Mouse (Mus musculus): ENCODE results near the gene Iffo1. TPM values are rescaled to one million over a fixed set of nuclear protein-coding genes. Genes with fewer than 3 reads are reported as not detected.
A peak's percentile ranks its signal among the peaks of the same experiment; 100 is the strongest.

The Iffo1 gene
- 60.9 and 62.9 TPM in 2 replicates for polyA plus RNA-seq (2012; rRNA removed)

GRCm38 (mm10) chr6:125145001-125145400 lies at the start of gene Iffo1:
TSS of gene Iffo1 (plus strand) at chr6:125145241.
- no peaks in the 10 kb centered on the region for H3K27me3 ChIP-seq (ENCODE audit: control insufficient read depth, insufficient read depth, low read length)
- TF ChIP-seq POLR2A (IDR thresholded peaks at IDR 0.05; ENCODE audit: control insufficient read depth, low read depth, low read length) (peak; percentile 97), CTCF (IDR thresholded peaks at IDR 0.05; ENCODE audit: control insufficient read depth, insufficient read depth, insufficient replicate concordance, low read depth, low read length) (peak; percentile 31; the same call in 1 of the 2 replicates)
- peak within 1 kb of the TSS; percentile 90 for H3K4me3 ChIP-seq (ENCODE audit: control insufficient read depth, low read depth, low read length)
- H3K4me1 ChIP-seq (ENCODE audit: control insufficient read depth, insufficient read depth, low read length), result peaks cover 23% of the 10 kb centered on the region
- H3K27ac ChIP-seq (ENCODE audit: control insufficient read depth, insufficient read depth, low read depth, low read length), result peak within 1 kb of the TSS; percentile 96
- no peaks in the 10 kb centered on the region; the same call in 1 of the 2 replicates for H3K36me3 ChIP-seq (ENCODE audit: control insufficient read depth, insufficient read depth, low read length)

- Histone ChIP-seq H3K36me3 (ENCODE audit: control insufficient read depth, insufficient read depth, low read length) (no peaks in the 10 kb centered on the region; the same call in 1 of the 2 replicates), H3K4me3 (ENCODE audit: control insufficient read depth, low read depth, low read length) (peak within 1 kb of the TSS; percentile 95), H3K4me1 (ENCODE audit: control insufficient read depth, insufficient read depth, low read length) (peaks cover 28% of the 10 kb centered on the region), H3K27ac (ENCODE audit: control insufficient read depth, insufficient read depth, low read depth, low read length) (peak within 1 kb of the TSS; percentile 91), H3K27me3 (ENCODE audit: control insufficient read depth, insufficient read depth, low read length) (no peaks in the 10 kb centered on the region)
- TF ChIP-seq CTCF (IDR thresholded peaks at IDR 0.05; ENCODE audit: control insufficient read depth, insufficient read depth, insufficient replicate concordance, low read depth, low read length) (no peak), POLR2A (IDR thresholded peaks at IDR 0.05; ENCODE audit: control insufficient read depth, low read depth, low read length) (peak; percentile 73)
Measured at GRCm38 (mm10) chr6:125095391-125096278, 49.4 kb upstream of the Iffo1 start, which contains the start of gene Chd4. TSS of gene Chd4 (plus strand) at chr6:125095981.

- Histone ChIP-seq H3K4me1 (ENCODE audit: control insufficient read depth, insufficient read depth, low read length) (peaks cover 26% of the 10 kb centered on the region), H3K36me3 (ENCODE audit: control insufficient read depth, insufficient read depth, low read length) (no peaks in the 10 kb centered on the region; the same call in 1 of the 2 replicates), H3K27ac (ENCODE audit: control insufficient read depth, insufficient read depth, low read depth, low read length) (peak overlapping the region; percentile 91), H3K27me3 (ENCODE audit: control insufficient read depth, insufficient read depth, low read length) (no peaks in the 10 kb centered on the region), H3K4me3 (ENCODE audit: control insufficient read depth, low read depth, low read length) (peak overlapping the region; percentile 95)
- TF ChIP-seq CTCF (IDR thresholded peaks at IDR 0.05; ENCODE audit: control insufficient read depth, insufficient read depth, insufficient replicate concordance, low read depth, low read length), result no peak
- TF ChIP-seq POLR2A (IDR thresholded peaks at IDR 0.05; ENCODE audit: control insufficient read depth, low read depth, low read length), result no peak
Measured at GRCm38 (mm10) chr6:125096279-125096596, 48.8 kb upstream of the Iffo1 start.

- TF ChIP-seq POLR2A (IDR thresholded peaks at IDR 0.05; ENCODE audit: control insufficient read depth, low read depth, low read length), result no peak
- no peak for TF ChIP-seq CTCF (IDR thresholded peaks at IDR 0.05; ENCODE audit: control insufficient read depth, insufficient read depth, insufficient replicate concordance, low read depth, low read length)
- Histone ChIP-seq H3K36me3 (ENCODE audit: control insufficient read depth, insufficient read depth, low read length) (no peaks in the 10 kb centered on the region; the same call in 1 of the 2 replicates), H3K4me1 (ENCODE audit: control insufficient read depth, insufficient read depth, low read length) (peaks cover 23% of the 10 kb centered on the region), H3K4me3 (ENCODE audit: control insufficient read depth, low read depth, low read length) (peak overlapping the region; percentile 95), H3K27me3 (ENCODE audit: control insufficient read depth, insufficient read depth, low read length) (no peaks in the 10 kb centered on the region), H3K27ac (ENCODE audit: control insufficient read depth, insufficient read depth, low read depth, low read length) (peak overlapping the region; percentile 72)
Measured at GRCm38 (mm10) chr6:125096597-125097345, 48.3 kb upstream of the Iffo1 start.

- Histone ChIP-seq H3K27ac (ENCODE audit: control insufficient read depth, insufficient read depth, low read depth, low read length) (peak overlapping the region; percentile 67), H3K27me3 (ENCODE audit: control insufficient read depth, insufficient read depth, low read length) (no peaks in the 10 kb centered on the region), H3K4me1 (ENCODE audit: control insufficient read depth, insufficient read depth, low read length) (peaks cover 23% of the 10 kb centered on the region), H3K4me3 (ENCODE audit: control insufficient read depth, low read depth, low read length) (peak overlapping the region; percentile 95), H3K36me3 (ENCODE audit: control insufficient read depth, insufficient read depth, low read length) (no peaks in the 10 kb centered on the region; the same call in 1 of the 2 replicates)
- TF ChIP-seq CTCF (IDR thresholded peaks at IDR 0.05; ENCODE audit: control insufficient read depth, insufficient read depth, insufficient replicate concordance, low read depth, low read length), result no peak
- no peak for TF ChIP-seq POLR2A (IDR thresholded peaks at IDR 0.05; ENCODE audit: control insufficient read depth, low read depth, low read length)
Measured at GRCm38 (mm10) chr6:125097346-125097689, 47.7 kb upstream of the Iffo1 start.

GRCm38 (mm10) chr6:125097951-125098350 lies 47.1 kb upstream of the Iffo1 start:
- no peaks in the 10 kb centered on the region for H3K27me3 ChIP-seq (ENCODE audit: control insufficient read depth, insufficient read depth, low read length)
- H3K4me3 ChIP-seq (ENCODE audit: control insufficient read depth, low read depth, low read length), result peak overlapping the region; percentile 95
- H3K36me3 ChIP-seq (ENCODE audit: control insufficient read depth, insufficient read depth, low read length), result peaks cover 1% of the 10 kb centered on the region
- H3K27ac ChIP-seq (ENCODE audit: control insufficient read depth, insufficient read depth, low read depth, low read length), result no peak overlapping the region
- TF ChIP-seq POLR2A (IDR thresholded peaks at IDR 0.05; ENCODE audit: control insufficient read depth, low read depth, low read length) (no peak), CTCF (IDR thresholded peaks at IDR 0.05; ENCODE audit: control insufficient read depth, insufficient read depth, insufficient replicate concordance, low read depth, low read length) (no peak)
- H3K4me1 ChIP-seq (ENCODE audit: control insufficient read depth, insufficient read depth, low read length), result peaks cover 23% of the 10 kb centered on the region

- H3K27me3 ChIP-seq (ENCODE audit: control insufficient read depth, insufficient read depth, low read length), result no peaks in the 10 kb centered on the region
- H3K36me3 ChIP-seq (ENCODE audit: control insufficient read depth, insufficient read depth, low read length), result peaks cover 1% of the 10 kb centered on the region
- peaks cover 23% of the 10 kb centered on the region for H3K4me1 ChIP-seq (ENCODE audit: control insufficient read depth, insufficient read depth, low read length)
- no peak for TF ChIP-seq POLR2A (IDR thresholded peaks at IDR 0.05; ENCODE audit: control insufficient read depth, low read depth, low read length)
- no peak for TF ChIP-seq CTCF (IDR thresholded peaks at IDR 0.05; ENCODE audit: control insufficient read depth, insufficient read depth, insufficient replicate concordance, low read depth, low read length)
- H3K27ac ChIP-seq (ENCODE audit: control insufficient read depth, insufficient read depth, low read depth, low read length), result no peak overlapping the region
- H3K4me3 ChIP-seq (ENCODE audit: control insufficient read depth, low read depth, low read length), result peak overlapping the region; percentile 95
Measured at GRCm38 (mm10) chr6:125098513-125098912, 46.5 kb upstream of the Iffo1 start.

All from testis, adult 2 months (tissue).